Mouse (Mus musculus): ENCODE results near the gene Gpx5. TPM values are rescaled to one million over a fixed set of nuclear protein-coding genes. Genes with fewer than 3 reads are reported as not detected.
"Not testable (repeated sequence)": the region's sequence is repeated elsewhere in the genome, so short reads cannot be mapped to it uniquely, and the experiment has no call there.

The Gpx5 gene
- polyA plus RNA-seq, 1 experiment from 2014 or later: not detected

- Histone ChIP-seq H3K4me3 (replicated peaks; ENCODE audit: low read depth, low read length) (no peak overlapping the region), H3K27me3 (ENCODE audit: control insufficient read depth, insufficient read depth, low read length) (no peaks in the 10 kb centered on the region), H3K27ac (replicated peaks; ENCODE audit: low read depth, low read length) (no peak overlapping the region), H3K4me1 (ENCODE audit: control insufficient read depth, insufficient read depth, low read length) (0 out of 2 replicates have a peak, but pooled peaks cover 5% of the 10 kb centered on the region), H3K36me3 (ENCODE audit: control insufficient read depth, insufficient read depth, low read length) (no peaks in the 10 kb centered on the region), H3K4me2 (ENCODE audit: low read length) (no peak overlapping the region), H3K9ac (replicated peaks; ENCODE audit: low read length) (no peak overlapping the region), H3K9me3 (ENCODE audit: control insufficient read depth, low read length) (no peaks in the 10 kb centered on the region)
- ATAC-seq (ENCODE audit: low FRiP score, low TSS enrichment) (no peak), DNase-seq (no peak)
- 22% methylated on average over 4 of the region's 4 CpGs for WGBS
Observed at GRCm38 (mm10) chr13:21249022-21249421, 43.5 kb downstream of the Gpx5 start.

- H3K27me3 ChIP-seq (ENCODE audit: control insufficient read depth, insufficient read depth, low read length): no peaks in the 10 kb centered on the region
- no peak overlapping the region for H3K9ac ChIP-seq (replicated peaks; ENCODE audit: low read length)
- no peaks in the 10 kb centered on the region for H3K36me3 ChIP-seq (ENCODE audit: control insufficient read depth, insufficient read depth, low read length)
- H3K4me2 ChIP-seq (ENCODE audit: low read length): no peak overlapping the region
- no peaks in the 10 kb centered on the region for H3K9me3 ChIP-seq (ENCODE audit: control insufficient read depth, low read length)
- no peak overlapping the region for H3K27ac ChIP-seq (replicated peaks; ENCODE audit: low read depth, low read length)
- no peak for DNase-seq
- no peak for ATAC-seq (ENCODE audit: low FRiP score, low TSS enrichment)
- 85% methylated on average over 2 of the region's 2 CpGs for WGBS
- no peaks in the 10 kb centered on the region for H3K4me1 ChIP-seq (ENCODE audit: control insufficient read depth, insufficient read depth, low read length)
- H3K4me3 ChIP-seq (replicated peaks; ENCODE audit: low read depth, low read length): no peak overlapping the region
Observed at GRCm38 (mm10) chr13:21246276-21246675, 46.3 kb downstream of the Gpx5 start.

DNA sequence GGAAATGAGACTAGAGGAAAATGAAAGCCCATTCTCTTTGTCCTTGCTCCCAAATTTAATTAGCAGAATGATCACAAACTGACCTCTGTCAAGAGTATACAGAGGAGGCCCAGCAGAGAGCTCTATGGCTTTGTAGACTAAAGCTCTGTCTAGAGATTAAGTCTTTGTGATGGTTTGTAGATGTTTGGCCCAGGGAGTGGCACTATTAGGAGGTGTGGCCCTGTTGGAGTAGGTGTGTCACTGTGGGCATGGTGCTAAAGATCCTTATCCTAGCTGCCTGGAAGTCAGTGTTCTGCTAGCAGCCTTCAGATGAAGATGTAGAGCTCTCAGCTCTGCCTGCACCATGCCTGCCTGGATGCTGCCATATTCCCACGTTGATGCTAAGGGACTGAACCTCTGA, 47.6 kb downstream of the Gpx5 start:
- H3K27ac ChIP-seq (replicated peaks; ENCODE audit: low read depth, low read length); H3K9ac ChIP-seq (replicated peaks; ENCODE audit: low read length); DNase-seq; H3K4me1 ChIP-seq (ENCODE audit: control insufficient read depth, insufficient read depth, low read length); H3K4me2 ChIP-seq (ENCODE audit: low read length); H3K4me3 ChIP-seq (replicated peaks; ENCODE audit: low read depth, low read length); H3K27me3 ChIP-seq (ENCODE audit: control insufficient read depth, insufficient read depth, low read length); ATAC-seq (ENCODE audit: low FRiP score, low TSS enrichment); H3K9me3 ChIP-seq (ENCODE audit: control insufficient read depth, low read length); H3K36me3 ChIP-seq (ENCODE audit: control insufficient read depth, insufficient read depth, low read length): not testable (repeated sequence)
- WGBS: 37% methylated on average over 1 of the region's 1 CpGs

DNA sequence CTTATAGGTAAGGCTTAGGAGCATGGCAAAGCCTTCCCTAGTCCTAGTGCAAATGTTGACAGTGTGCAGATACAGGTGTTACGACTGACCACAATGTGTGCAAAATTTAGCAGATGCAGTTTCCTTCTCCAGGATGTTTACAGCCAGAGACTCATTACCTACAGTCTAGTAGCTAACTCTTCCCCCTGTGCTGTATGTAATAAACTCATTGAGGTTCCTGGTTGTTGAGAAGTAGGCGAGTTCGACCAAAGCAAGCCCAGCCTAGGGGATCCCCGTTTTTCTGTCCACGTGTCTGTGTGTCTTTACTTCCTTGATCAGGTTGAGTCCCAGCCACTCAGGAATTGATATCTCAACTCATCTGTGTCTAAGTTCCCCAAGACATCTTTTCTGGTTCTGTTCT, 48.4 kb downstream of the Gpx5 start:
- ATAC-seq (ENCODE audit: low FRiP score, low TSS enrichment) (no peak), DNase-seq (no peak)
- 88% methylated on average over 5 of the region's 5 CpGs for WGBS
- Histone ChIP-seq H3K4me2 (ENCODE audit: low read length) (no peak overlapping the region), H3K9ac (replicated peaks; ENCODE audit: low read length) (no peak overlapping the region), H3K36me3 (ENCODE audit: control insufficient read depth, insufficient read depth, low read length) (no peaks in the 10 kb centered on the region), H3K27me3 (ENCODE audit: control insufficient read depth, insufficient read depth, low read length) (no peaks in the 10 kb centered on the region), H3K27ac (replicated peaks; ENCODE audit: low read depth, low read length) (no peak overlapping the region), H3K4me1 (ENCODE audit: control insufficient read depth, insufficient read depth, low read length) (no peaks in the 10 kb centered on the region), H3K9me3 (ENCODE audit: control insufficient read depth, low read length) (no peaks in the 10 kb centered on the region), H3K4me3 (replicated peaks; ENCODE audit: low read depth, low read length) (no peak overlapping the region)

GRCm38 (mm10) chr13:21243196-21243595, 49.3 kb downstream of the Gpx5 start:
- 25% methylated on average over 13 of the region's 13 CpGs for WGBS
- H3K27ac ChIP-seq (replicated peaks; ENCODE audit: low read depth, low read length): no peak overlapping the region
- no peak for ATAC-seq (ENCODE audit: low FRiP score, low TSS enrichment)
- no peak overlapping the region for H3K4me3 ChIP-seq (replicated peaks; ENCODE audit: low read depth, low read length)
- no peak overlapping the region for H3K9ac ChIP-seq (replicated peaks; ENCODE audit: low read length)
- 0 out of 2 replicates have a peak overlapping the region, but pooled peaks have one; percentile 6 for H3K4me2 ChIP-seq (ENCODE audit: low read length)
- no peak for DNase-seq
- H3K4me1 ChIP-seq (ENCODE audit: control insufficient read depth, insufficient read depth, low read length): no peaks in the 10 kb centered on the region
- H3K27me3 ChIP-seq (ENCODE audit: control insufficient read depth, insufficient read depth, low read length): no peaks in the 10 kb centered on the region
- H3K36me3 ChIP-seq (ENCODE audit: control insufficient read depth, insufficient read depth, low read length): no peaks in the 10 kb centered on the region
- H3K9me3 ChIP-seq (ENCODE audit: control insufficient read depth, low read length): no peaks in the 10 kb centered on the region

GRCm38 (mm10) chr13:21242408-21243125, 50.0 kb downstream of the Gpx5 start:
- DNase-seq: no peak
- no peak overlapping the region for H3K9ac ChIP-seq (replicated peaks; ENCODE audit: low read length)
- no peaks in the 10 kb centered on the region for H3K9me3 ChIP-seq (ENCODE audit: control insufficient read depth, low read length)
- no peaks in the 10 kb centered on the region for H3K36me3 ChIP-seq (ENCODE audit: control insufficient read depth, insufficient read depth, low read length)
- H3K4me1 ChIP-seq (ENCODE audit: control insufficient read depth, insufficient read depth, low read length): no peaks in the 10 kb centered on the region
- ATAC-seq (ENCODE audit: low FRiP score, low TSS enrichment): no peak
- H3K4me2 ChIP-seq (ENCODE audit: low read length): 0 out of 2 replicates have a peak overlapping the region, but pooled peaks have one; percentile 6
- no peak overlapping the region for H3K27ac ChIP-seq (replicated peaks; ENCODE audit: low read depth, low read length)
- no peaks in the 10 kb centered on the region for H3K27me3 ChIP-seq (ENCODE audit: control insufficient read depth, insufficient read depth, low read length)
- 7% methylated on average over 16 of the region's 16 CpGs for WGBS
- no peak overlapping the region for H3K4me3 ChIP-seq (replicated peaks; ENCODE audit: low read depth, low read length)

- no peak overlapping the region for H3K4me3 ChIP-seq (replicated peaks; ENCODE audit: low read depth, low read length)
- 9% methylated on average over 7 of the region's 7 CpGs for WGBS
- no peaks in the 10 kb centered on the region; the same call in 1 of the 2 replicates for H3K27me3 ChIP-seq (ENCODE audit: control insufficient read depth, insufficient read depth, low read length)
- H3K36me3 ChIP-seq (ENCODE audit: control insufficient read depth, insufficient read depth, low read length): no peaks in the 10 kb centered on the region
- no peaks in the 10 kb centered on the region for H3K4me1 ChIP-seq (ENCODE audit: control insufficient read depth, insufficient read depth, low read length)
- ATAC-seq (ENCODE audit: low FRiP score, low TSS enrichment): no peak
- DNase-seq: peak; percentile 27
- H3K27ac ChIP-seq (replicated peaks; ENCODE audit: low read depth, low read length): no peak overlapping the region
- no peak overlapping the region for H3K4me2 ChIP-seq (ENCODE audit: low read length)
- H3K9ac ChIP-seq (replicated peaks; ENCODE audit: low read length): no peak overlapping the region
- no peaks in the 10 kb centered on the region for H3K9me3 ChIP-seq (ENCODE audit: control insufficient read depth, low read length)
Observed at GRCm38 (mm10) chr13:21240788-21241187, 51.7 kb downstream of the Gpx5 start.

GRCm38 (mm10) chr13:21237161-21237560, 55.4 kb downstream of the Gpx5 start:
- ATAC-seq (ENCODE audit: low FRiP score, low TSS enrichment) (no peak), DNase-seq (no peak)
- H3K27me3 ChIP-seq (ENCODE audit: control insufficient read depth, insufficient read depth, low read length): no peaks in the 10 kb centered on the region; the same call in 1 of the 2 replicates
- H3K9ac ChIP-seq (replicated peaks; ENCODE audit: low read length): no peak overlapping the region
- 89% methylated on average over 6 of the region's 6 CpGs for WGBS
- no peaks in the 10 kb centered on the region for H3K9me3 ChIP-seq (ENCODE audit: control insufficient read depth, low read length)
- H3K4me1 ChIP-seq (ENCODE audit: control insufficient read depth, insufficient read depth, low read length): no peaks in the 10 kb centered on the region
- no peak overlapping the region for H3K4me2 ChIP-seq (ENCODE audit: low read length)
- no peak overlapping the region for H3K4me3 ChIP-seq (replicated peaks; ENCODE audit: low read depth, low read length)
- no peak overlapping the region for H3K27ac ChIP-seq (replicated peaks; ENCODE audit: low read depth, low read length)
- H3K36me3 ChIP-seq (ENCODE audit: control insufficient read depth, insufficient read depth, low read length): no peaks in the 10 kb centered on the region

- Histone ChIP-seq H3K9me3 (ENCODE audit: control insufficient read depth, low read length) (no peaks in the 10 kb centered on the region), H3K4me2 (ENCODE audit: low read length) (no peak overlapping the region), H3K9ac (replicated peaks; ENCODE audit: low read length) (no peak overlapping the region), H3K4me3 (replicated peaks; ENCODE audit: low read depth, low read length) (no peak overlapping the region), H3K27me3 (ENCODE audit: control insufficient read depth, insufficient read depth, low read length) (no peaks in the 10 kb centered on the region; the same call in 1 of the 2 replicates), H3K27ac (replicated peaks; ENCODE audit: low read depth, low read length) (no peak overlapping the region), H3K4me1 (ENCODE audit: control insufficient read depth, insufficient read depth, low read length) (no peaks in the 10 kb centered on the region), H3K36me3 (ENCODE audit: control insufficient read depth, insufficient read depth, low read length) (no peaks in the 10 kb centered on the region)
- WGBS: 78% methylated on average over 2 of the region's 2 CpGs
- no peak for DNase-seq
- ATAC-seq (ENCODE audit: low FRiP score, low TSS enrichment): no peak
Observed at GRCm38 (mm10) chr13:21236714-21237113, 55.8 kb downstream of the Gpx5 start.
